Mouse (Mus musculus): ENCODE measurements at regions not wholly inside any gene's neighbourhood (a gene's known extent, or its start where the extent isn't known, plus 50 kb on each side); places are given as distances from the start of the nearest gene placed in this dataset.

DNA sequence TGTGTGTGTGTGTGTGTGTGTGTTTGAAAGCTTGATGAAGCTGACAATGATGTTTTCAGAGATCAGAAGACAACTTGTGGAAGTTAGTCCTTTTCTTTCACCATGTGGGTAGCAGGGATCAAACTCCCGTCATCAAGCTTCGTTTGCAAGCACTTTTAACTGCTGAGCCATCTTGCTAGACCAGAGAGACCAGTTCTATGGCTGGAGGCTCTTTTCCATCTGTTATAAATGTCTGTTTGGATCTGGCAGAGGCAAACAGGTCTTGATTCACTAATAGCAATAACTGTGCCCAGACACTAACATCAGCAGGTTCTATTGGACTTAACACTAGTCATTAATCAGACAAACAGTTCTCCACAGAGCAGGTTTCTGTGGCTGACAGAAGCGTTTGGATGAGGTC lies 150.1 kb upstream of the Stmnd1 start:
- DNase-seq (ENCODE audit: low spot score in 2 of 2) = no peak

DNA sequence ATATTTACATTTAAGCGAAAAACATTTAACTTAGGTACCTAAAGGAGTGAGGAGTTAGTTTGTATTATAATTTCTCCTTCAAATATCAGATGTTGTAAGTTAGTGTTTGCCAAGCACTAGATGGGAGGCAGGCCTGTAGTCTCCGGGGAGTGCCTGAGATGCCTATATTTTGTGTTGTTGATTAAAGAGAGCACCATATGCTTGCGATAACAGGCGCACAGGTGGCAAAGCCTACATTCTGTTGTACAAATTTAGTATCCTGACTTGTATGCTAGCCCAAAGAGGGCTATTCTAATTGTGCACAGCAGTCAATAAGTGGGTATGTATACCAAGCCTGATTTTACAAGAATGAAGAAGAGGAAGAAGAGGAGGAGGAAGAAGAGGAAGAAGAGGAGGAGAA lies 151.8 kb upstream of the Atxn1 start:
- peak in 1 of 2 experiments; percentile 56 for DNase-seq (ENCODE audit: low spot score in 2 of 2)

DNA sequence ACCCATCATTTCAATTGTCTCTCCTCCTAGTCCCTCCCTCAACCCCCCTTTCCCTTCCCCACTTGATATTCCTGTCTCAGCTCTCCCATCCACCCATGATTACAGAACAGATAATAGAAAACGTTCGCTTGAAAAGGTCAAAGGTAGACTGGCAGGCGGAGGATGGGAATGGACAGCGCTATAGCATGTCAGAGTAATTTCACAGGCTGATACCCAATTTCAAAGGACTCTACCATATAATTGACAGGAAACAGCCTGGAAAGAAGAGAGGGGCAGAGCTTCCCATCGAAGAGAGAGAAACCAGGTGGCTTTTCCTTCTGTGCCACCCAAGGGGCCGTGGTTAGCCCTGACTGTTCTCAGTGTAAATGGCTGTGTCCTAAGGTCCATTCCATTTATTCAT lies 140.2 kb upstream of the Atxn1 start:
- DNase-seq (ENCODE audit: low spot score in 2 of 2) = no peak

DNA sequence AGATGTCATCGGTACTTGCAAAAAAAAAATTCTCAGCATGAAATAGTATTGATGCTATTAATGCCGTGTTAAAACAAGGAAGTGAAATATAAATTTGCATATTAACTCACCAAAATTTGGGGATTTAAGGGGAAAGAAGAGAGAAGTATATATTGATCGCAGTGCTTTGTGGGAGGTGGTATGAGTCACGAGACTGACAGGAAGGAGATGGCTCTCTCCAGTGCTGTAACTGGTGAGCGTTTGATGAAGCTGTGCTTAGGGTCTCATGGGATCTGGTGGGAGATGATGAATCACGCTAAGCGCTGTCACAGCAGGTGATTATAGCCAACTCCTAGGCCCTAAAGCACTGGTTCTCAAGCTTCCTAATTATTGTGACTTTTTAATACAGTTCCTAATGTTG lies 133.8 kb upstream of the Atxn1 start:
- DNase-seq (ENCODE audit: low spot score in 2 of 2) = no peak

DNA sequence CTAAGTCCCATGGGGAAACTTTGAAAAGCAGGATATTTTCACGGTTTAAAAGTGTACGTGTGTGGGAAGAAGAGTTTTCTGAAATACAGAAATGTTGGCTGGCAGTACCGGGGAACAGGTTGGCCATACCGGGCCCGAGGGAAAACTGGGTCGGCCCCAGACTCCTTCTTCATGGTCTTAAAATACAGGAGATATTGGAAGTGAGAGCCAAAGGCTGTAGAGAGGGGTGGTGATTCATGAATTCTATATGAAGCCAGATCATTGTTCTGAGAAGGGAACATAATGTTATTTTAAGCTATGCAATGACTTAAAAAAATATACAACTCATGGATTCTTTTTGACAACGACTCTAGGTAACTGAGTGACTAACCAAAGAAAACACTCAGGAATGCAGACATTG lies 133.3 kb upstream of the Atxn1 start:
- DNase-seq (ENCODE audit: low spot score in 2 of 2) = peak; percentile 41 to 65

DNA sequence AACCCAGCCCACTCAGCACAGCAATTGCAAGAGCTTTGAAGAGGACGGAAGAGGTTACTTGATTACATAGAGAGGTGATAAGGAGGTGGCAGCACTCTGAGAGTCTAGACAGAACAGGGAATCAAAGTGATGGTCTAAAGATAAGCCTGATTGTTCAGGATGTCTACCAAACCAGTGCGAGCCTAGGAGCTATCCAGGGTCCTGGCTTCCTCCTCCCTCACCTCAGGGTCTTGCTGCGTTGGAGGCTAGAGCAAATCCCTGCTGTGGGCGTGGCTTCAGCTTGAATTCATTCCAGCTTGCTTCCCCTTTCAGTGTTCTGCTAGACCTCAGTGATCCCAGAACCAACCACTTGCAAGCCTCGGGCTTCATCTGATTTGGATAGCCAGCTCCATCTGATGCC lies 132.2 kb upstream of the Atxn1 start:
- no peak for DNase-seq (ENCODE audit: low spot score in 2 of 2)

DNA sequence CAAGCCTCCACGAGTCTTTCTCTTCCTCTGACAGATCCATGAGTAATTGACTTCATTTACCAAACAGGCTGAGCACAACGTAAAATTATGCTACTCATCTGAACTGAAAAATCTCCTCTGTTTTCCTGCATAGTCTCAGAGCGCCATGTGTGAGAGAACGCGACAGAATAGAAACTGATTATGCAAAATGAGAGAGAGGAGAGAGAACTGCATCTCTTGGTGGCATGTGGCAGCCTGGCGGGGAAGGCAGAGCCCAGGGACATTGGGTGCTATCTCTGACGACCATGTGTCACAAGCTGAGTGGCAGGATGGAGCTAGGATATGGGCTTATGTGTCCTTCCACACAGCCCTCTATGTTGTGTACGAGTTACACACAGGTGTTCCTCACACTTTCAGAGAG lies 131.6 kb upstream of the Atxn1 start:
- DNase-seq (ENCODE audit: low spot score in 2 of 2) = peak; percentile 46 to 52

DNA sequence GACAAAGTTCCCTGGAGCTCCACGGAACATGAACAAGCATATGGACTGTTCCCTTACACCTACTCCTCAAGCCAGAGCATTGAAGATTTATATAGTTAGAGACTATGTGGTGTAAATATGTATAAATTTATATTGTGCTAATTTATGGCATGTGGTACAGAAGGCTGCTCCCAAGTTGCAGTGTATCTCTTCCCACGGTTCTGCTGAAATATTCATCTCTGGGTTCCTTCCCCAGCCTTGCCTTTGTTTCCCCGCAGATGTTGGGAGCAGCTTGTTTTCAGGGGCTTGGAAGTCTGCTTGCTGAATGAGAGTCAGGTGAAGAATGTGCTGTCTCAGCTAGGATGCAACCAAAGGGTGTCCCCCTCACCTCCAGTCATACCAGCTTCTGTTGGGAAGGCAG lies 128.0 kb upstream of the Atxn1 start:
- peak in 1 of 2 experiments; percentile 29 for DNase-seq (ENCODE audit: low spot score in 2 of 2)

DNA sequence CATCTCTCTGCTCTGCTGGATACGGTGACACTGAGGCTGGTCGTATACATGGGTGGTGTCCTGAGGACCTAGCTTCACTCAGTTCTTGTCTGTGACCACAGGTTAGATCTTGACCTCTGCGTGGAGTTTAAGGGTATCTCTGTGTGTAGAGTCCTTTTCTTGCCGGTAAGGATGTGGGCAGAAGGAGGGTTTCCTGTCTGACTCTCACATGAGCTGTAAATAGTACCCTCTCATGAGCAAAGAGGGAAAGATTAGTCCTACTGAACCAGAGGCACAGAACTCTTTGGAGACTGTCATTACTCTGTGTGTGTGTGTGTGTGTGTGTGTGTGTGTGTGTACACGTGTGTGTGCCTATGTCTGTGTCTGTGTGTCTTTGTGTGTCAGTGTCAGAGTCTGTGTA lies 126.3 kb upstream of the Atxn1 start:
- no peak for DNase-seq (ENCODE audit: low spot score in 2 of 2)

DNA sequence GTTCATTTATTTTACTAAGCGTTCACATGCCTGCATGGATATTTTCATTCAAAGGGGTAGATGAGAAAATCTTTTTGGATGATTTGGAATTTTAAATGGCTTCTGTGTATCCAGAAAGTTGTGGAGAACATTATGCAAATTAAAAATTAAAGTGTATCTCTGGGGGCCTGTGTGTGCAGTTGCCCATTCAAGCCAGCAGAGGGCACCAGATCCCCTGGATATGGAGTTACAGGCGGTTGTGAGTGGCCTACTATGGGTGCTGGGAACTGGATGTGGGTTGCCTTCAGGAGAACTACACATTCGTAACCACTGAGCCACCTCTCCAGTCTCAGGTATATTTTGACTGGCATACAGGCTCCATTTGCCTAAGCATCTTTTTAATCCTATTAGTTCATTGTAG lies 123.4 kb upstream of the Atxn1 start:
- DNase-seq (ENCODE audit: low spot score in 2 of 2) = no peak

DNA sequence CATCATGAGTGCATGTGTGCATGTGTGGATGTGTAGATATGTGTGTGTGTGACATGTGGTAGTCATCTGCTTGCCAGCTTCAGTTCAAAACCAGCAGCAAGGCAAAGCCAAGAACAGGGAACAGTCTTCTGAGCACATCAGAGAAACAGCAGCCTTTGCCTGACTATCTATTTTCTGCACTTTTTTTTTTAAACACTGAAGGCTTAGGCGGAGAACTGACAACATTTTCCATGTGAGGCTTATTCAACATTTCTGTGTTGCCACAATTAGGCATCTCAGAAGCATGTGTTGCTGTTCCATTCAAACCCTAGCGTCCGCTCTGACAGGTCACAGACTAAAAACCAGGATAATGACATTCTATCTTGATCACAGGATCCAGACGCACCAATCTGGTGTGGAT lies 122.9 kb upstream of the Atxn1 start:
- peak in 1 of 2 experiments; percentile 43 for DNase-seq (ENCODE audit: low spot score in 2 of 2)

DNA sequence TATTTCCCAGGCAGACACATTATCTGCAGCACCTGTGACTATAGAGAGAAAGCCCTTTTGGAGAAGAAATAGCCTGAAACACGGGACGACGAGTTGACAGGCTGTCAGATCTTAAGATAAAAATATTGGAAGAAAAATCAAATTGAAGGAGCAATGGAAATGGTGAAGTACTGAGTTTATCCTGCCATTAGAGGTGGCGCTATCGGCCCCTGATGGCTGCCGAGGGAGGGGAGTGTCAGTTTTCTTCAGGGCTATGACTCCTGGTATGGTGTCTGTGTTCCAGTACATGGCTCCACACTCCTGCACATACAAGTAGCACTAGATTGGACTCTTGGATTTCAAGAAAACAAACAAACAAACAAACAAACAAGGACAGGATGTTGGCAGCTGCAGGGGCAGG lies 112.1 kb upstream of the Atxn1 start:
- no peak for DNase-seq (ENCODE audit: low spot score in 2 of 2)

DNA sequence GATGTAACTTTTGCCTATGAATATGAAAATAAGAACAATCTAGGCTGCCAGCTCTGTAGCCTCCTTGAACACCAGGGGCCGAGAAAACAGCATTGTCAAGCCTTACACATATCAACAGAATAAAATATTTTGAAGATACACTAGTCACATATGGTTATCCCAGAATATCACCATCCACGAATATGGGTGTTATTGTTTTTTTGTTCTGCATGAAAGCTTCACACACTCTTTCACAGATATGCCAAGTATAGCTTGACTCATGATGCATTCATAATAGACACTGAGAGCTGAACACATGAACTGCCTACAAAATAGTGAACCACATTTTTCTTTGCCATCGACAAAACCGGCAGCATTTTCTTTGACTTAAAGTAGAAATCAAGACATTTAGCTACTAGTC lies 106.9 kb upstream of the Atxn1 start:
- DNase-seq (ENCODE audit: low spot score in 2 of 2) = no peak

DNA sequence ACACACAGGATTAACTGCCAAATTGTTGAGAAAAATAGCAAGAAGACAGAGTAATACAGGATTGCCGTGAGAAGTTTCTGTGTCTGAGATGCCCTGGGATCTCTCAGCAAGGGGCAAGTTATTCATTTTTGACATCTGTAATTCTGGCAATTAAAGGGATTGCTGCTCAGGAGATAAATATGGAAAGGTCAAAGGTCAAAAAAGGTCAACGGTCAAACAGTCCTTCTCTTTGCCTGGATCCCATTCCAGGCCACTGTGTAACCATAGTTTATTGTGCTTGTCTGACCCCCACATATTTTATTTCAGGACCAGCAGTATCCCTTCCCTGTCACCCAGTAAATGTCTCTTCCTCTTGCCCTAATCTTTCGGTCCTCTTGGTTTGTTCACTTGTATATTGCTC lies 104.8 kb upstream of the Atxn1 start:
- no peak for DNase-seq (ENCODE audit: low spot score in 2 of 2)

DNA sequence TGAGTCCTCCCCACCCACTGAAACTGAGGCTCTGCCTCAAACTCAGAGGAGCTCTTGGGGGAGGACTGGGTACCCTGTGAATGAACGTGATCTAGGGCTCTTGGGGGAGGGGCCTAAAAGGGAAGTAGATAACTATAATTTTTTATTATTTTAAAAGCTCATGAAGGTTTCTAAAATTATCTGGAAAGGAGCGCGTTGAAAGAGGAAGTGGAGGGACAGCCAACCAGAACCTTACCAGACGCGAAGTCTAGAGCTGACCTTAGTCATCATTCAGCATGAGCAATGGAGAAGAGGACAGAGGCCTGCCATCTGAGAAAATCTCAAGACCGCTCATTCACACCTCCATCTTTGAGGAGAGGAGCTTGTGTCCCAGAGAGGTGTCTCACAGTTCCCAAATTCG lies 98.0 kb upstream of the Atxn1 start:
- DNase-seq (ENCODE audit: low spot score in 2 of 2) = no peak

DNA sequence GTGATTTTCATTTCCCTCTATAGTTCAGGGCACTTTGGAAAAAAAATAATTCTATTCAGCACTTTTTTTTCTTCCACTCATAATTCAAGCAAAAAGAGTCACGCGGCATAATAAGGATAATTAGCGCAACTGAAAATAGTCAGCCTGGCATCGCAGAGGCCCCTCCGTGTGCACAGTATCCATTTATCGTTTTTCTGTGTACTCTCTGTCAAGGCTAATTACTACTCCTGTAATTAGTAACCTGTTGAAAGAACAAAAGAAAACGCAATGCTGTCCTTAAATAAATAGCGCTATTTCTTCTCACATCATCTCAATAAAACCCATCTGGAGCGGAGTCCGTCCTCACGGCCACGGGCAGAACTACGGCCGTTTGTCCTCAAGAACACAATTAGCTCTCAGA lies 95.1 kb upstream of the Atxn1 start:
- DNase-seq (ENCODE audit: low spot score in 2 of 2) = no peak

DNA sequence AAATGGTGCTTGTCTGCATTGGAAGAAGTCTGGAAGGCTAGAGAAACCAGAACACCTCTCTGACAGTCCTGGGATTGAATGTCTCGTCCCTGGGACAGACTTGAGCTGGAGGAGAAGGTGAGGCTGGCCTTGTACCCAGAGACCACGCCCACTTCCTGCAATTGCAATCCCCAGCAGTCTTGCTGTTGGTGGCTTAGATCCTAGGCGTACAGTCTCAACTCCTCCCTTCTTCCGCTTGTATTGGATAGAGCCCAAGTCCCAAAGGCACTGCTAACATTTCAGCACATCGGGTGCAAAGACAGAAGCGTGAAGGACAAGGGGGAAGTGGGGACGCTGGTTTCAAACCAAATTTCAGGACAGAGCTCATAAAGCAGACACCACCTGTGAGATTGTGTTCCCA lies 94.1 kb upstream of the Atxn1 start:
- DNase-seq (ENCODE audit: low spot score in 2 of 2) = no peak

DNA sequence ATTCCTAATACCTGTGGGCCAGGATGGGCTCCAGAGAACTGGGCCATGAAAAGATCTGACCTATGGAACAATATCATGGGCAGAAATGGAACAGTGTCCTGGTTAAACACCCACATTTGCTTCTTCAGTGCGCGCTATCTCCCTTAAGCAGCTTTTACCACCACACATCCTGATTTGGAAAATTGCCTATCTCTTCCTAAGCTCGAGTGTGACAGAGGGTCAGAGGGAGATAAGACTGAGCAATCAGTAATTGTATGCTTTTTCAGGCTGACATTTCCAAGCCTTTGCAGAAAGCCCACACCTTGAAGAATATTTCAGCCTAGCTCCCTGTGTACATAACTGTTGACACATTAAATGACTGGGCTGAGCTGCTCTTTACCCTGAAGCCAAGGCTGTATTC lies 93.5 kb upstream of the Atxn1 start:
- DNase-seq (ENCODE audit: low spot score in 2 of 2) = no peak

DNA sequence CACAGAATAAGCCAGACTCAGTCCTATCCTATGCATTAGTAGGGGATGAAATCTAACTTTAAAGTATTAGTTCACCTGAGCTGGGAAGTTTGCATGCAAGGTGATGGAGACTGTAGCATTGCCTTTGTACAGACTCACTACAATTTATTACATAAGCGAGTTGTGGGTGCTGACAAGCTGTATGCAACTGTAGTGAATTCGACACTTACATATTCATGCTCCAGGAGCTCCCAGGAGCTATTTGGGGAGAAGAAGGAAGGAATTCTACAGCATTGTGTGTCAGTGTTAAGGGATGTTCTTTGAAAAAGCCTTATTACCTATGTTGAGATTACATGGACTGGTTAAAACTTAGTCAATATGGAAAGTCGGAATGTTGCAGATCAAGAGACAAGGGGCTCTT lies 90.6 kb upstream of the Atxn1 start:
- DNase-seq (ENCODE audit: low spot score in 2 of 2) = no peak

DNA sequence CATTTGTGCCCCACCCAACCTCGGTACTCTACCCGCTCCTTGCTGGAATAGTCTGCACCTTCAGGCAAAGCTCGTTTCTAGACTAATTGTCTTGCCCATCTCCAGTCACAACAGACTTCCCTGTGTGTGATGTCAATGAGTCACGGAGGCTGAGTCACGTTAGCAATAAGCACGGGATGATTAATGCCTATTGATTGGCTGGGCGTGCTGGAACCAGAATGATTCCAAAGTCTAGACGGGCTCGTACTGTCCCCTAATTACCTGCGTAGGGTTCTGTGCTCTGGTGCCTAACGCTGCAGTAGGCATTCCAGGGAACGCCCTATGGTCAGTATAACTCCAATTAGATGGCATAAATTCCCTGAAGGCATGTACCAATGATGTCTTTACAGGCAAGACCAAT lies 78.8 kb upstream of the Atxn1 start:
- peak in 1 of 2 experiments; percentile 33 for DNase-seq (ENCODE audit: low spot score in 2 of 2)

DNA sequence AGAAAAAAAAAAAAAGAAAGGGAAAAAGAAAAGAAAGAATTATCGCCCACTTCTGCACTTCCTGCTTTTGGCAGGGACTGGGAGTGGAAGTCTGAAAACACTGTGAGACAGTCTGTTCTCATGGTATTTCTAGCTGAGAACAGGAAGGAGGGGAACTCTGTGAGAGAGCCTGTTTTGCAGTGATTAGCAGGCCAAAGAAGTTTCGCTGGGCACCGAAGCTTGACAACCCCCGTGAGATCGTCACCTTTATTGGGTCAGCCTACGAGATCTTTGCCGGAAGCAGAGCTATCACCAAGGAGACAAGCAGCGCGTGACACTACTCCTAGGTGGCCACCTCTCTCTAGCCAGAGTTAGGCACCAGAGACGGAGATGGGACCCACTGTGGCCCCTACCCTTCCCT lies 78.2 kb upstream of the Atxn1 start:
- DNase-seq (ENCODE audit: low spot score in 2 of 2) = peak; percentile 51 to 54

DNA sequence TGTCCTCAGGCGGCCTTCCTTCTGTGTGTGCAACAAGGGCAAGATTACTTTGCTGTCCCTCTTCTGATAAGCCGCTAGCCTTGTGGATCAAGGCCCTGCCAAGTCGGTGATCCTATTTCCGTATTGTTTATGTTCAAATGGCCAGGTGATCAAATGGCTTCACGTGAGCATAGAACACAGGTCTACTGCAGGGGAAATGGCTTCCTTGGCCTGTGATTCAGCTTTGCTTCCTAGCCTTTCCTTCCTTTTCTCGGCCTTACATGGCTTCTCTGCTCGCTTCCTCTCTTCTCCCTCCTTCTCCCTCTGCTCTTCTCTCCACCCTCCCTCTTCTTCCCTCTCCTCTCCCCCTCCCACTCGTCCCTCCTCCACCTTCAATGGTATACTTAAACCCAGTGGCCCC lies 77.4 kb upstream of the Atxn1 start:
- DNase-seq (ENCODE audit: low spot score in 2 of 2) = no peak

DNA sequence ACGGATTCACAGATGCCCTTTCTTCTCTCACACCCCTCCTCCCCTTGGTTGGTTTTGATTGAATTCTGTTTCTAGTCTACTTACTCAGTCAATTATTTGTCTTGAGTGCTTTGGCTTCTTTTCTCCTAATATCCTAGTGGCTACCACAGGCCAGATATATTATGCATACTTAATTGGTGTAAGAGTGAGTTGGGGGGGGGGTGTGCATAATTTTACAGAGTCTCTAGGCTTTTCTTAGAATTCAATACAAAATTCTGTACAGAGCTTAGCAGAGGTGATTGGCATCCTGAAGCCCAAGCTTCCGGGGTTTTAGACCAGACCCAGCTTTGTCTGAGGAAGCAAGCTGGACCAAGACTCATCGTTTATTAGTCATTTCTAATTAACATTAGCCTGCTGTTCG lies 76.7 kb upstream of the Atxn1 start:
- no peak for DNase-seq (ENCODE audit: low spot score in 2 of 2)

DNA sequence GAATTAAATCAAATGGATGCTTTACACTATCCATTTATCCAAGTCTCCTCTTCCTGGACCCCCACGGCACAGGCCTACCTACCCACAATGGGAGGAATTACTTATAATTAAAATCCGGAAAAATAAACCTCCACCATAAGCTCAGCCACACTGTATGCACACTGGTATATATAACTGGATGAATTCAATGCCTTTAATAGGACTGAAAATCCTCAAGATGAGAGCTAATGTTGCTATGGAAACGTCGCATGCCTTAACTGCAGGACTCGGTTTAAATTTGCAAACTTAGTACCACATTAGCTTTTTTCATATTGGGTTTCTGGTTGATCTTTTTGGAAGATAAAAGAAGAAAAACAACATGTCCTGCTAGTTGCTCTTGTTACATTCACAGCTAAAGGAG lies 75.3 kb upstream of the Atxn1 start:
- no peak for DNase-seq (ENCODE audit: low spot score in 2 of 2)
